Mouse (Mus musculus) heart, embryonic 14.5 days (tissue): ENCODE measurements around the gene Itsn1. TPM values are rescaled to one million over a fixed set of nuclear protein-coding genes. Genes with fewer than 3 reads are reported as not detected.

Source experiments
- ATAC-seq: fragments of 200-750 bp; cut with Nextera tagmentation; 2 replicates; pipeline ENCODE4 v1.8.0; 2017; ENCODE audit warnings: low read depth, moderate TSS enrichment; ENCODE audit not compliant: insufficient number of reproducible peaks, insufficient read depth, low FRiP score
- H3K27ac ChIP-seq, 2 experiments: fragments of 200-500 bp in 1 of 2; fragments of 300-500 bp in 1 of 2; sonication (generic) in 1 of 2; replicated peaks in 1 of 2; 2 replicates each; pipeline ENCODE4 v1.5.1; 2012 to 2014; ENCODE audit warnings: low read depth in 2 of 2, low read length in 2 of 2, control low read depth in 1 of 2, mild to moderate bottlenecking in 1 of 2, mixed read lengths in 1 of 2; ENCODE audit not compliant: control insufficient read depth in 1 of 2, insufficient read depth in 1 of 2
- H3K27me3 ChIP-seq: fragments of 300-500 bp; sonication (generic); 2 replicates; pipeline ENCODE4 v1.6.1; 2014; ENCODE audit warnings: mild to moderate bottlenecking, low read length, control low read depth; ENCODE audit not compliant: control insufficient read depth, insufficient read depth
- H3K36me3 ChIP-seq: fragments of 300-500 bp; sonication (generic); 2 replicates; pipeline ENCODE4 v1.6.1; 2014; ENCODE audit warnings: mild to moderate bottlenecking, control low read depth, low read length, mixed read lengths; ENCODE audit not compliant: control insufficient read depth, insufficient read depth
- H3K4me1 ChIP-seq, 2 experiments: fragments of 200-500 bp in 1 of 2; fragments of 300-500 bp in 1 of 2; sonication (generic) in 1 of 2; 2 replicates each; pipeline ENCODE4 v1.6.1; 2012 to 2014; ENCODE audit warnings: low read length in 2 of 2, control low read depth in 1 of 2, mixed read lengths in 1 of 2; ENCODE audit not compliant: control insufficient read depth in 2 of 2, insufficient read depth in 2 of 2
- H3K4me2 ChIP-seq: fragments of 300-500 bp; sonication (generic); 2 replicates; pipeline ENCODE4 v1.6.1; 2014; ENCODE audit warnings: mild to moderate bottlenecking, low read length
- H3K4me3 ChIP-seq, 2 experiments: fragments of 200-500 bp in 1 of 2; fragments of 300-500 bp in 1 of 2; sonication (generic) in 1 of 2; 2 replicates each; pipeline ENCODE4 v1.5.1; 2012 to 2014; ENCODE audit warnings: low read length in 2 of 2, mild to moderate bottlenecking in 2 of 2, control low read depth in 1 of 2, low read depth in 1 of 2, moderate library complexity in 1 of 2; ENCODE audit not compliant: control insufficient read depth in 1 of 2, insufficient read depth in 1 of 2
- H3K9ac ChIP-seq: fragments of 300-500 bp; sonication (generic); 2 replicates; pipeline ENCODE4 v1.6.1; 2014; ENCODE audit warnings: mild to moderate bottlenecking, low read length
- H3K9me3 ChIP-seq: fragments of 300-500 bp; sonication (generic); 2 replicates; pipeline ENCODE4 v1.6.1; 2016; ENCODE audit warnings: low read length, control low read depth; ENCODE audit not compliant: control insufficient read depth
- WGBS: fragments of 180-500 bp; shearing (Covaris S2); extraction: QIAGEN DNeasy Blood & Tissue Kit; methylation state at CpG from one replicate; pipeline ENCODE4 v1.1.7; 2014; 5-methylcytosine and 5-hydroxymethylcytosine counted together
- polyA plus RNA-seq: library from polyadenylated mRNA; unstranded; fragments of >200 nt; fragmentation: Nextera tagmentation; extraction: Ambion mirVana; gene quantifications from 2 replicates; pipeline ENCODE4 v1.2.1, GENCODE M21; 2014

Gene Itsn1
- polyA plus RNA-seq, 1 experiment from 2014 or later = 21.2 TPM

GRCm38 (mm10) chr16:91828160-91828559, 99.1 kb downstream of the Itsn1 start:
- no peak overlapping the region for H3K4me2 ChIP-seq
- H3K4me3 ChIP-seq = no peak overlapping the region
- peaks cover 49% of the 10 kb centered on the region for H3K36me3 ChIP-seq
- no peaks in the 10 kb centered on the region for H3K27me3 ChIP-seq
- 29% methylated on average over 7 of the region's 7 CpGs for WGBS
- no peak overlapping the region for H3K9ac ChIP-seq
- H3K27ac ChIP-seq = peak overlapping the region; percentile 47 to 76
- H3K9me3 ChIP-seq = no peaks in the 10 kb centered on the region
- no peak for ATAC-seq
- peaks cover 14 to 23% of the 10 kb centered on the region in 2 experiments for H3K4me1 ChIP-seq

DNA sequence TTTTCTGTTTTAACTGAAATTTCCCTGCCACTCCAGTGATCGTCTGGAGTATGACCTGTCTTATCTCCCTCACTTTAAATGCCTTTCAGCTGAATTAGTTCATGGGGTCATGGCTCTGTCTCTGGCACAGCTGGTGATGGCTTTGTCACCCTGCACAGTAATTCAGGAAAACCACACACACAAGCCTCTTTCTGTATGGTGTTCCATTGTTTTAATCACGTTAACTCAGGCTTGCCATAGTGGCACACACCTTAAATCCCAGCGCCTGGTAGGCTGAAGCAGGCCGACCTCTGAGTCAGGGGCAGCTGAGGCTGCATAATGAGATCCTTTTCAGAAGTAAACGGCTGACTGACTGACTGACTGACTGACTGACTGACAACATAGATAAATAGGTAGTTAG, 99.5 kb downstream of the Itsn1 start:
- Histone ChIP-seq H3K9ac (no peak overlapping the region), H3K4me3 (no peak overlapping the region), H3K4me2 (no peak overlapping the region), H3K27ac (peak overlapping the region; percentile 47 to 76), H3K27me3 (no peaks in the 10 kb centered on the region), H3K4me1 (peaks cover 14 to 23% of the 10 kb centered on the region in 2 experiments), H3K36me3 (peaks cover 48% of the 10 kb centered on the region), H3K9me3 (no peaks in the 10 kb centered on the region)
- WGBS = 40% methylated on average over 5 of the region's 5 CpGs
- no peak for ATAC-seq

DNA sequence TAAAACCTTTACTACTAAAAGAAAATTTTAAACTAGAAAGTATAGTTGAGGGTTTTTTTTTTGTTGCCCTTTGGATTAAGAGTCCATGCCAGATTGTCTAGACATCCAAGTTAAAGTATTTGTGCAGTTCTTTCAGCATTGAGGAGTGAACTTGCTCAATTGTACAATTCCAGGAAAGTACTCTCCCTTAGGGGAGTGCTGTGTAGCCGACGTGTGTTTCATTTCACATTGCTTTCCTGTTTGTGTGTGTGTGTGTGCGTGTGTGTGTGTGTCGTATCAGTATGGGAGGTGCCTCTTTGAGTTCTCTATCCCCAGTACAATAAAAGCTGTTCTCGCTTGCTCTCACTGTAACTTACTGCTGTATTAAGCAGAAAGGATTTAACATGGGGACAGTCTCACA, 100.0 kb downstream of the Itsn1 start:
- H3K4me3 ChIP-seq = no peak overlapping the region
- H3K27ac ChIP-seq = no peak overlapping the region
- 74% methylated on average over 5 of the region's 5 CpGs for WGBS
- H3K27me3 ChIP-seq = no peaks in the 10 kb centered on the region
- peaks cover 14 to 23% of the 10 kb centered on the region in 2 experiments for H3K4me1 ChIP-seq
- no peak overlapping the region for H3K9ac ChIP-seq
- H3K36me3 ChIP-seq = peaks cover 43% of the 10 kb centered on the region
- H3K4me2 ChIP-seq = no peak overlapping the region
- no peaks in the 10 kb centered on the region for H3K9me3 ChIP-seq
- ATAC-seq = no peak

GRCm38 (mm10) chr16:91830260-91830659, 101.2 kb downstream of the Itsn1 start:
- ATAC-seq = no peak

GRCm38 (mm10) chr16:91833121-91833520, 104.0 kb downstream of the Itsn1 start:
- Histone ChIP-seq H3K4me1 (peaks cover 7% of the 10 kb centered on the region in 2 experiments), H3K9ac (no peak overlapping the region), H3K27me3 (no peaks in the 10 kb centered on the region), H3K27ac (no peak overlapping the region), H3K4me3 (no peak overlapping the region), H3K9me3 (no peaks in the 10 kb centered on the region), H3K4me2 (no peak overlapping the region), H3K36me3 (peaks cover 51% of the 10 kb centered on the region)
- WGBS = 85% methylated on average over 5 of the region's 5 CpGs
- ATAC-seq = no peak

More at GRCm38 (mm10) chr16:91830260-91830659, 101.2 kb downstream of the Itsn1 start:
- Histone ChIP-seq H3K27me3 (no peaks in the 10 kb centered on the region), H3K9ac (no peak overlapping the region), H3K36me3 (peaks cover 43% of the 10 kb centered on the region), H3K4me2 (no peak overlapping the region), H3K9me3 (no peaks in the 10 kb centered on the region), H3K4me1 (peaks cover 14 to 23% of the 10 kb centered on the region in 2 experiments), H3K27ac (no peak overlapping the region), H3K4me3 (no peak overlapping the region)
- 88% methylated on average over 23 of the region's 23 CpGs for WGBS

DNA sequence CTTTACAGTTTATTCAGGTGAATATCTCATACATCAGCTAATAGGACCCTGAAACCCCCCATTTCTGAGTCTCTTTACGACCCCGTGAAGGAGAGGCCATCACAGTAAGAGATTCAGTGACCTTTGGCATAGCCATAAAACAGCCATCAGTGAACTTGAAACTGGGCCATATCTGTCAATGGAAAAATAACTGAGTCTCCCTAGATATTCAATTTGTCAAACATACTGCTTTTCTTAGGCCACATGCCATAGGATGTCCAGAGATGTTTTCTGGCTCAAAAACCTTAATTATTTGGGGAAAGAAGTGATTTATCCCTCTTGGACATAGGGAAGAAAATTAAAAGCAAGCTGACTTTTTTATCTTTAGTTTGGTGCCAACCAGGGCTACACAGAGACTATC, 104.5 kb downstream of the Itsn1 start:
- ATAC-seq = no peak
- Histone ChIP-seq H3K9ac (no peak overlapping the region), H3K4me3 (no peak overlapping the region), H3K36me3 (peaks cover 52% of the 10 kb centered on the region), H3K9me3 (no peaks in the 10 kb centered on the region), H3K27me3 (no peaks in the 10 kb centered on the region), H3K4me1 (peaks cover 2% of the 10 kb centered on the region in 2 experiments), H3K27ac (no peak overlapping the region), H3K4me2 (no peak overlapping the region)
- 93% methylated on average over 2 of the region's 2 CpGs for WGBS

- Histone ChIP-seq H3K4me3 (no peak overlapping the region), H3K36me3 (peaks cover 52% of the 10 kb centered on the region), H3K9me3 (no peaks in the 10 kb centered on the region), H3K4me1 (no peaks in the 10 kb centered on the region), H3K4me2 (no peak overlapping the region), H3K9ac (no peak overlapping the region), H3K27me3 (no peaks in the 10 kb centered on the region), H3K27ac (no peak overlapping the region)
- ATAC-seq = no peak
- WGBS = 92% methylated on average over 1 of the region's 1 CpGs
Measured at GRCm38 (mm10) chr16:91833981-91834380, 104.9 kb downstream of the Itsn1 start.

DNA sequence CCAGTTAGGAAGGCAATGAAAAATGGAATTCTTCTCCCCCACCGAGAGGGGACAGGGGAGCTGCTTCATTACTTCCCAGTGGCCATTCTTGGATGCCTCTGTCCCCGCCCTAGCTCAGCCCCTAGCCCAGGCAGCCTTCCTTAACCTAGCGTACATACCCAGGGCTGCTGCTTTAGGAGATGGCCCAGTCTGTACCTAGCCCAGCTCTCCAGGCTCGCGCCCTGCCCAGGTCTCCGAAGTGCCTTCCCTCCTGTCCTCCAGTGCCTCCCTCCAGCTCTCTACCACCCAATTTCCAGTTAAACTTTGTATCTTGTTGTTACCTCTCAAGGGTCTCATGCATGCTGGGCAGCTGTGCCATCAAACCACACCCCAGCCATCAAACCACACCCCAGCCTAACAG, 106.7 kb downstream of the Itsn1 start:
- Histone ChIP-seq H3K4me1 (peaks cover 4 to 14% of the 10 kb centered on the region in 2 experiments), H3K9ac (no peak overlapping the region), H3K36me3 (peaks cover 48% of the 10 kb centered on the region), H3K27ac (no peak overlapping the region), H3K9me3 (no peaks in the 10 kb centered on the region), H3K4me2 (no peak overlapping the region), H3K4me3 (no peak overlapping the region), H3K27me3 (no peaks in the 10 kb centered on the region)
- WGBS = 93% methylated on average over 6 of the region's 6 CpGs
- ATAC-seq = no peak
